Mouse (Mus musculus) kidney, adult 2 months (tissue): ENCODE results near the gene Cdon.

Experiments
- CTCF ChIP-seq: fragments of 200-500 bp; conservative IDR thresholded peaks from 2 replicates; pipeline ENCODE4 v1.5.1; 2011; ENCODE audit warnings: low read depth, mild to moderate bottlenecking, control low read depth, low read length, moderate library complexity, mixed read lengths; ENCODE audit not compliant: insufficient read depth, insufficient read length
- POLR2A ChIP-seq: fragments of 200-500 bp; IDR thresholded peaks from one replicate; pipeline ENCODE4 v1.6.1; 2011; ENCODE audit warnings: low read depth, low read length, control low read depth

GRCm38 (mm10) chr9:35435565-35435964 lies 14.6 kb downstream of the Cdon start:
- no peak for TF ChIP-seq POLR2A
- no peak for TF ChIP-seq CTCF
